Mouse (Mus musculus) heart, postnatal 0 days (tissue): ENCODE results near the gene 1700003E16Rik. TPM values are rescaled to one million over a fixed set of nuclear protein-coding genes. Genes with fewer than 3 reads are reported as not detected.

ENCODE experiments used
- ATAC-seq: fragments of 200-750 bp; cut with Nextera tagmentation; 2 replicates; pipeline ENCODE4 v1.8.0; 2017; ENCODE audit warnings: low read depth, moderate number of reproducible peaks, moderate library complexity; ENCODE audit not compliant: insufficient read depth
- DNase-seq: peaks from one replicate; pipeline ENCODE4 v3.0.0-alpha.2; 2016; ENCODE audit warnings: low spot score
- H3K27ac ChIP-seq: fragments of 300-500 bp; sonication (generic); 2 replicates; pipeline ENCODE4 v1.5.1; 2014; ENCODE audit warnings: low read depth, mild to moderate bottlenecking
- H3K27me3 ChIP-seq: fragments of 300-500 bp; sonication (generic); 2 replicates; pipeline ENCODE4 v1.6.1; 2014; ENCODE audit warnings: low read length, mixed read lengths; ENCODE audit not compliant: control insufficient read depth, insufficient read depth
- H3K36me3 ChIP-seq: fragments of 300-500 bp; sonication (generic); replicated peaks from 2 replicates; pipeline ENCODE4 v1.6.1; 2014; ENCODE audit warnings: low read length, mixed read lengths; ENCODE audit not compliant: control insufficient read depth, insufficient read depth
- H3K4me1 ChIP-seq: fragments of 300-500 bp; sonication (generic); 2 replicates; pipeline ENCODE4 v1.6.1; 2014; ENCODE audit warnings: antibody characterized with exemption; ENCODE audit not compliant: control insufficient read depth, insufficient read depth
- H3K4me2 ChIP-seq: fragments of 300-500 bp; sonication (generic); 2 replicates; pipeline ENCODE4 v1.6.1; 2014; ENCODE audit warnings: low read depth, mild to moderate bottlenecking, low read length, moderate library complexity
- H3K4me3 ChIP-seq: fragments of 300-500 bp; sonication (generic); 2 replicates; pipeline ENCODE4 v1.5.1; 2014; ENCODE audit warnings: low read depth, low read length
- H3K9ac ChIP-seq: fragments of 300-500 bp; sonication (generic); replicated peaks from 2 replicates; pipeline ENCODE4 v1.6.1; 2014; ENCODE audit warnings: low read depth, low read length, mixed read lengths
- H3K9me3 ChIP-seq: fragments of 300-500 bp; sonication (generic); replicated peaks from 2 replicates; pipeline ENCODE4 v1.6.1; 2016; ENCODE audit warnings: low read length; ENCODE audit not compliant: control insufficient read depth
- CTCF ChIP-seq: IDR thresholded peaks from 2 replicates; pipeline ENCODE4 v1.5.1; 2016; ENCODE audit warnings: antibody characterized with exemption, control low read depth, low read depth
- EP300 ChIP-seq: IDR thresholded peaks from 2 replicates; pipeline ENCODE4 v1.6.1; 2016; ENCODE audit warnings: antibody characterized with exemption, low read depth
- WGBS: fragments of 180-500 bp; shearing (Covaris S2); extraction: QIAGEN DNeasy Blood & Tissue Kit; methylation state at CpG from one replicate; pipeline ENCODE4 v1.1.7; 2014; 5-methylcytosine and 5-hydroxymethylcytosine counted together
- polyA plus RNA-seq: library from polyadenylated mRNA; unstranded; fragments of >200 nt; fragmentation: Nextera tagmentation; extraction: Ambion mirVana; gene quantifications from 2 replicates; pipeline ENCODE4 v1.2.1, GENCODE M21; 2015
- total RNA-seq: library from RNA; depleted of rRNA; stranded (reverse); fragments of >200 nt; gene quantifications from 2 replicates; pipeline ENCODE4 v1.2.3, GENCODE M21; 2014; ENCODE audit warnings: low replicate concordance

Gene 1700003E16Rik
- total and polyA plus RNA-seq, 2 experiments from 2014 or later = 0.20 to 2.0 TPM

DNA sequence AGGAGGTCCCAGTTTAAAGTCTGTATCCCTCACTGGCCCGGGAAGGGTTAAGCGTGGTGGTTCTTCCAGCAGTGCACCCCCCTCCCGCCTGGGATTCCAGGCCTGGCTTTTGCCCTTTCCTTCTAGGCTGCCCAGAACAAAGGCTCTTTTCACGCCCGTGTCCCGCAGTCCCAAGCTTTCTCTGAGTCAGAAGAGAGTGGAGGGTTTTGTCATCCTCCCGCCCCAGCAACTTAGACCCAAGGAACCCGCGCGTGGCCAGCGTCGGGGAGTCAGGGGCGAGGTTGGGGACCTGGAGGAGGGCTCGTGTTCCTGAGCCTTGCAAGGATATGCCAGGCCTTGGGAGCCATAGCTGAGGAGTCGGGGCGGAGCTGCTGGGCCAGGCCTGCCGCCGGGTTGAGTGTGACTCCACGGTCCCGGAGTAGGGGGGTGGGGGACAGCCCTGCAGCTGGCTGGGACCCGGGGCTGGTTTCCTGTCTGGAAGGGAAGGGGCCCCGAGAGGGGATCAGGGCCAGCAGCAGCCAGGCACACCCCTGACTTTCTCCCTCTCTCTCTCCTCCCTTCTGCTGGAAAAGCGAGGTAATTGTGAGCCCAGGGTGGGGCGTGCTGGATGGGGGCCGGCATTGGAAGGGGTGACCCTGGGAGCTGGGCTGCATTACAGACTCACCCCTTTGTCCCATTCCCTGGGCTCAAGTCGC, 19.2 kb upstream of the 1700003E16Rik start:
- ATAC-seq (peak; percentile 71), DNase-seq (peak; percentile 70)
- H3K9ac ChIP-seq = peak overlapping the region; percentile 83
- peak overlapping the region; percentile 57 for H3K4me3 ChIP-seq
- no peaks in the 10 kb centered on the region for H3K9me3 ChIP-seq
- TF ChIP-seq CTCF (no peak), EP300 (no peak)
- H3K4me1 ChIP-seq = peaks cover 30% of the 10 kb centered on the region
- WGBS = 2% methylated on average over 25 of the region's 26 CpGs
- H3K27me3 ChIP-seq = no peaks in the 10 kb centered on the region
- H3K4me2 ChIP-seq = peak overlapping the region; percentile 73
- no peaks in the 10 kb centered on the region for H3K36me3 ChIP-seq
- H3K27ac ChIP-seq = peak overlapping the region; percentile 99

DNA sequence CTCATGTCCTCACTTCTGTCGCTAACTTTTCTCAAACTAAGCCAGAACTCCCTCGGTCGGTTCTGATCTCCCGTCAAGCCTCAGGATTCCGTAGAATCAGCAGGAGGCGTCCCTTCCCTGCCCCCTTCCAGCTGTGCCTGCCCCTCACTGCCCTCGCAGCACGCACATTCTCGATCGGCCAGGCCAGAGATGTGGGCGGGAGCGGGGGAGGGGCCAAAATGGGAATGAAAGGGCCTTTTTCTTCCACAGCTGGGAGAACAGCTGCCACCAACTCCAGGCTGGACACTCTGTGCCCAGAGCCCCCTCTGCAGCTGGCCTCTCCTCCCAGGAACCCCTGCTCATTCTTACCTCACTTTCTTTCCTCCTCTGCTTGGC, 18.6 kb upstream of the 1700003E16Rik start:
- WGBS = 0% methylated on average over 12 of the region's 12 CpGs
- Histone ChIP-seq H3K4me1 (peaks cover 35% of the 10 kb centered on the region), H3K27me3 (no peaks in the 10 kb centered on the region), H3K27ac (peak overlapping the region; percentile 99), H3K4me3 (peak overlapping the region; percentile 57), H3K4me2 (peak overlapping the region; percentile 73), H3K36me3 (no peaks in the 10 kb centered on the region), H3K9ac (peak overlapping the region; percentile 83), H3K9me3 (no peaks in the 10 kb centered on the region)
- ATAC-seq = peak; percentile 81
- TF ChIP-seq CTCF (0 out of 2 replicates have a peak, but pooled peaks have one; percentile 11), EP300 (no peak)
- peak; percentile 90 for DNase-seq

DNA sequence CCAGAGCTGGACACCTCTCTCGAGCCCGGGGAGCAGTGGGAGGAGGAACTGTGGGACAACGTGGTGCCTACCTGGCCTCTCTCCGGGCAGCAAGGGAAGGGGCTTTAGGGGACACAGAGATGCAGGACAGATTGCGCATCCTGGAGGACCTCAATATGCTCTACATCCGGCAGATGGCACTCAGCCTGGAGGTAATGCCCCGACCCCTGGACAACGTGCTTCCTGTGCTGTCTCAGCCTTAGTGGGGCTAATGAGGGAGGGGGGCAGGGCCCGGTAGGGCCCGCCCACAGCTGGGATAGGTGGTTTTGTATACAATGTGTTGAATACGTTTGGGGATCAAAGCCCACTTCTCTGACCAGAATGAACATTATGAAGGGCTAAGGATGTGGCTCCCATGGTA, 18.1 kb upstream of the 1700003E16Rik start:
- Histone ChIP-seq H3K27ac (peak overlapping the region; percentile 99), H3K4me1 (peaks cover 38% of the 10 kb centered on the region), H3K36me3 (no peaks in the 10 kb centered on the region), H3K9me3 (no peaks in the 10 kb centered on the region), H3K4me2 (peak overlapping the region; percentile 73), H3K4me3 (peak overlapping the region; percentile 57), H3K27me3 (no peaks in the 10 kb centered on the region), H3K9ac (peak overlapping the region; percentile 83)
- no peak for TF ChIP-seq EP300
- TF ChIP-seq CTCF = no peak; the same call in 1 of the 2 replicates
- 0 out of 2 replicates have a peak, but pooled peaks have one; percentile 12 for ATAC-seq
- WGBS = 4% methylated on average over 11 of the region's 11 CpGs
- no peak for DNase-seq

DNA sequence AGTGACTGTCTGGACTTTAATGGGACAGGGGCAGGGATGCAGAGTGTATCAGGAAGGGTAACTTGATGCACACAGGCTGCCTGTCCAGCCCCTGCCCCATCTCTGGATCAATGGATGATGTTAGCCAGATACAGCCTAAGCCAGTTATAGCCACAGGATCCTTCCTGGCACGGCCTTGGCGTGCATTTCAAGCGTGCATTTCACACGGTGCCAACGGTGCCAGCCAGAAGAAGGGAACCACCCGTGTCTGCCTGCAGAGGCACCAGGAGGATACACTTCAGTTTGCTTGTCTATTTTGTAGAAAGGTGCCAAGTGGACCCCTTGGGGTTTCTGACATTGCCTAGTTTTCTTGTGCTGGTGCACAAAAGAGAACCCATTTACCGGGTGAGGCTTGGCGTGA, 16.2 kb upstream of the 1700003E16Rik start:
- TF ChIP-seq CTCF (no peak), EP300 (no peak)
- H3K4me2 ChIP-seq = no peak overlapping the region
- no peaks in the 10 kb centered on the region for H3K27me3 ChIP-seq
- no peak overlapping the region for H3K4me3 ChIP-seq
- no peaks in the 10 kb centered on the region for H3K36me3 ChIP-seq
- H3K27ac ChIP-seq = no peak overlapping the region
- peaks cover 38% of the 10 kb centered on the region for H3K4me1 ChIP-seq
- ATAC-seq (no peak), DNase-seq (no peak)
- no peaks in the 10 kb centered on the region for H3K9me3 ChIP-seq
- no peak overlapping the region for H3K9ac ChIP-seq
- 93% methylated on average over 8 of the region's 8 CpGs for WGBS

DNA sequence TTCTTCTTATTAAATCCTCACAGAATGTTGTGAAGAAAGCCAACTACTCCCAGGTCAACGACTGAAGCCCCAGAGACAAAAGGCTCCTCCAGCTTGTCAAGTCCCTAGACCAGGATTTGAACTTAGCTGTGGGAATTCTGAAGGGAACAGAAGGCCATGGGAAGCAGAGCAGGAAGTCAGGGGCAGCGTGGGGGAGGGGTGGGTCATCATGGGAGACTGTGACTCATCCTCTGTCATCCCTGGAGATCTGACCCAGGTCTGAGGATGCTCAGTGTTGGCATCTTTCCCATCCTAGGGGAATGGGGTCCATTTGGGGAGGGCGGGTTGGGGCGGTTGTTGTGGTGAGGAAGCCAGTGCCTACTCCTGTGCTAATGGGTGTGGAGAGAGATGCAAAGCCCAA, 14.6 kb upstream of the 1700003E16Rik start:
- ATAC-seq = no peak
- Histone ChIP-seq H3K27me3 (no peaks in the 10 kb centered on the region), H3K36me3 (no peaks in the 10 kb centered on the region), H3K4me3 (no peak overlapping the region; the same call in 1 of the 2 replicates), H3K27ac (peak overlapping the region; percentile 49; the same call in 1 of the 2 replicates), H3K4me2 (peak overlapping the region; percentile 61), H3K9ac (peak overlapping the region; percentile 32; the same call in 1 of the 2 replicates), H3K9me3 (no peaks in the 10 kb centered on the region), H3K4me1 (peaks cover 28% of the 10 kb centered on the region)
- DNase-seq = no peak
- 34% methylated on average over 4 of the region's 4 CpGs for WGBS
- TF ChIP-seq EP300 (no peak), CTCF (no peak)
